Mouse (Mus musculus) layer of hippocampus, postnatal 10 days (tissue): ENCODE data around the gene Ctsll3. TPM values are rescaled to one million over a fixed set of nuclear protein-coding genes. Genes with fewer than 3 reads are reported as not detected.

ENCODE experiments used
- DNase-seq, 2 experiments: peaks; one replicate each; pipeline ENCODE4 v3.0.0; 2021; ENCODE audit warnings: low spot score in 2 of 2
- total RNA-seq, 2 experiments: library from RNA; stranded (reverse); gene quantifications; 2 replicates each; pipeline ENCODE4 v1.2.3; 2021

Gene Ctsll3
- total RNA-seq, 2 experiments from 2014 or later, result not detected

DNA sequence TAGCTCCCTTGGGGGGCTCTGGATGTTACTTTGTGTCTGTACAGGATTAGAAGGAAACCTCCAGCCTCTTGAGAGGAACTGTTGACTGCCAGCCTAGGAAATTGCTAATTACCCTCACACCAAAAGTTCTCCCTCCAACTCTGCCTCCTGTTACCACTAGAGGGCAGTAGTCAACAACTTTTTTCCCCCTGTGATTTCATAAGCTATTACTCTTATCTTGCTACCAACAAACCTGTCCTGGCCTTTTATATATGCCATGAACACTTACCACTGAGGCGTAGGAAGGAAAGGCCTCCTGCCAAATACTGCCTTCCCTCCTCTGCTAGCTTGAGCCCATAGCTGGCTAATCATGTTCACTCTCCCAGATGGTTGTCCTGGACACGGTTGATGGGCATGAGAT lies 54.1 kb downstream of the Ctsll3 start:
- DNase-seq, result no peak

Other genes starting within 250 kb of the Ctsll3 start
- gene Dapk1, start 200.9 kb downstream of the Ctsll3 start, total RNA-seq, result 10 to 100 TPM; 73.9 to 77.4 TPM
- not detected for gene BC051665, start 16.5 kb downstream of the Ctsll3 start, total RNA-seq
- gene 4930486L24Rik, start 61.6 kb upstream of the Ctsll3 start, total RNA-seq, result not detected
- not detected for gene Gm49392, start 94.0 kb upstream of the Ctsll3 start, total RNA-seq
- 1 to 10 TPM; 2.0 to 2.6 TPM for gene Ctla2b, start 94.6 kb upstream of the Ctsll3 start, total RNA-seq
- not detected for gene Tpbpb, start 102.0 kb upstream of the Ctsll3 start, total RNA-seq
- not detected for gene Gm49393, start 132.7 kb upstream of the Ctsll3 start, total RNA-seq
- gene Gm49391, start 133.7 kb upstream of the Ctsll3 start, total RNA-seq, result 1 to 10 TPM in 1 of 2 experiments, not detected in 1; 2.1 TPM
- gene Ctla2a, start 133.8 kb upstream of the Ctsll3 start, total RNA-seq, result 10 to 100 TPM; 23.5 to 29.2 TPM
- gene Tpbpa, start 139.1 kb upstream of the Ctsll3 start, total RNA-seq, result not detected
- not detected for gene Ctsj, start 203.1 kb upstream of the Ctsll3 start, total RNA-seq
- gene Ctsq, start 237.8 kb upstream of the Ctsll3 start, total RNA-seq, result not detected